Mouse (Mus musculus): ENCODE results near the gene Rnf151. TPM values are rescaled to one million over a fixed set of nuclear protein-coding genes. Genes with fewer than 3 reads are reported as not detected.

Gene Rnf151
- total RNA-seq (2015; ENCODE audit: low replicate concordance) (not detected in 2 replicates), total RNA-seq (2017; ENCODE audit: low replicate concordance) (not detected in 2 replicates)

- no peak for ATAC-seq (replicated peaks; ENCODE audit: low FRiP score, poor library complexity, severe bottlenecking)
Observed at GRCm38 (mm10) chr17:24717943-24718342, at the start of gene Rnf151, which contains the start of gene Rps2. Gene Rnf151 (minus strand): TSS chr17:24718063. Gene Rps2 (plus strand): TSS chr17:24718116.

- no peak for ATAC-seq (replicated peaks; ENCODE audit: low FRiP score, poor library complexity, severe bottlenecking)
Observed at GRCm38 (mm10) chr17:24766266-24766875, 48.5 kb upstream of the Rnf151 start.

DNA sequence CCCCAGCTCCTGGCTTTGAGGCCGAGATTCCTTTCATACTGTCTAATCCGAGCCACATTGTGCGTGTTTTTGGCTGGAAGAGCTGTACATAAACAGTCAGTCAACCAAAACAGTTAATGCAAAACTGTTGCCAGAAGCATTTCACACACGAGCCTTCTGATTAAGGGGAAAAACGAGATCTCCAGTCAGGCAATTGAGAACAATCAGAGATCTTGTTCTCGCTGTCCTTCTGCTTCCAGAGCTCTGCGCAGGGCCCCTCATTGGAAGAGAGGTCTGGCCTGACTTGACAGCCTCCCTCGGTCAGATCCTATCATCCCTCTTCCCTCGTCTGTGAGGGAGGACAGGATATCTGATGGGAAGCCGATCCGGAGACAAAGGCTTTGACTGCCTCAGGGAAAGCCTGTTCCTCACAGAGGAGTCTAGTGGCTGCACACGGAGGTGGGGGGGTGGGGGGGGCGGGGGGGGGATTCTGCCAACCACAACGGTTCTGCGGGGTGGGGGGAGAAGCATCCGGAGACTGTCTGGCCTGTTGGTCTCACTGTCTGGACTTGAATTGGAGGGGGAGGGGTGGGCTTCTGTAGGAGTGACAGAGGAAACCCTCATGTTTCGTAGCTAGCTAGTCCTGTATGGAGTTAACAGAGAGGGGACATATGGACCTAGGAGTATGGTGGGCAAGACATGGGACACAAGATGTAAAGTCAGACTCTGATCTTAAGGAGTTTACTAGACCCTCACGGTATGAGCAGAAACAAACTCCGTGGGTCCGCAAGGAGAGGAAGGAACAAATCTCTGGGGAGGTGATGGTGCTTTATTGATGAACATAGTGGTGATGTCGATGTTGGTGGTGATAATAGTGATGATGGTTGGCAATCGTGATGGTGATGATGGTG is 47.4 kb upstream of the Rnf151 start:
- no peak for ATAC-seq (replicated peaks; ENCODE audit: low FRiP score, poor library complexity, severe bottlenecking)

DNA sequence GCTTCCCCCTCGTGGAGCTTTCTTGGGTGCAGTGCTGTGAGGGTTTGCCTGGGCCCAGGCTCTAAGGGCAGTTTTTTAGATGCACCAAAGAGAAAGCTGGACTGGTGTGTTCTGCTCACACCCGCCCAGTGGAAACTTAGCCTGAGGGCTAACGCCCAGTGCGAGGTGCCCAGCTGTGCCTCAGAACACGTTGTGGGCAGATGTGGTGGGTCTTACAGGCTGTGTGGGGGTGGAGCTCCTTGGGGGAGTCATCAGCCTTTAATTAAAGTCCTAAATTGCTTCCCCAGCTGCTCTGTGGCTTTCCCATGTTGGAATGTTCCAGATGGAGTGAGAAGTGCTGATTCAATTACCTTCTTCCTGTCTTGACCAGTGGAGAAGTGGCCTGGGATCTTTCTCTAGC is 43.3 kb upstream of the Rnf151 start:
- no peak for ATAC-seq (replicated peaks; ENCODE audit: low FRiP score, poor library complexity, severe bottlenecking)

DNA sequence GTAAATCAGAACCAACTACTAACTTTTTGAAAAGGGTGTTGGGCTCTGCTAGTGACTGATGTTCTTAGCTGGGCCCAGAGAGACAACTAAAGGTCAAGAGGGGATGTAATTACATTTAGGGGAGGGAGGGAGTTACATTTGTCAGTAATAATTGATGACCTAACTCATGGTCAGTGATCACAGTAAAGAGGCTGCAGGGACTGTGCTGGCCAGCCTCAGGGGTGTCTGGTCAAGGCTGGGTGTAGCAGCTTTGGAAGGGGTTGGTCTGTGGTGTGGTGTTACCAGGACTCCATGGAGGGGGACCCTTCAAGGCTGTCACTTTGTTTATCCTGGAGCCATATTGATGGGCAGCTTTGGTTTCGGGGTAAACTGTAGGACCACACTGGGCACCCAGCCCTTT is 39.5 kb upstream of the Rnf151 start:
- no peak for ATAC-seq (replicated peaks; ENCODE audit: low FRiP score, poor library complexity, severe bottlenecking)

DNA sequence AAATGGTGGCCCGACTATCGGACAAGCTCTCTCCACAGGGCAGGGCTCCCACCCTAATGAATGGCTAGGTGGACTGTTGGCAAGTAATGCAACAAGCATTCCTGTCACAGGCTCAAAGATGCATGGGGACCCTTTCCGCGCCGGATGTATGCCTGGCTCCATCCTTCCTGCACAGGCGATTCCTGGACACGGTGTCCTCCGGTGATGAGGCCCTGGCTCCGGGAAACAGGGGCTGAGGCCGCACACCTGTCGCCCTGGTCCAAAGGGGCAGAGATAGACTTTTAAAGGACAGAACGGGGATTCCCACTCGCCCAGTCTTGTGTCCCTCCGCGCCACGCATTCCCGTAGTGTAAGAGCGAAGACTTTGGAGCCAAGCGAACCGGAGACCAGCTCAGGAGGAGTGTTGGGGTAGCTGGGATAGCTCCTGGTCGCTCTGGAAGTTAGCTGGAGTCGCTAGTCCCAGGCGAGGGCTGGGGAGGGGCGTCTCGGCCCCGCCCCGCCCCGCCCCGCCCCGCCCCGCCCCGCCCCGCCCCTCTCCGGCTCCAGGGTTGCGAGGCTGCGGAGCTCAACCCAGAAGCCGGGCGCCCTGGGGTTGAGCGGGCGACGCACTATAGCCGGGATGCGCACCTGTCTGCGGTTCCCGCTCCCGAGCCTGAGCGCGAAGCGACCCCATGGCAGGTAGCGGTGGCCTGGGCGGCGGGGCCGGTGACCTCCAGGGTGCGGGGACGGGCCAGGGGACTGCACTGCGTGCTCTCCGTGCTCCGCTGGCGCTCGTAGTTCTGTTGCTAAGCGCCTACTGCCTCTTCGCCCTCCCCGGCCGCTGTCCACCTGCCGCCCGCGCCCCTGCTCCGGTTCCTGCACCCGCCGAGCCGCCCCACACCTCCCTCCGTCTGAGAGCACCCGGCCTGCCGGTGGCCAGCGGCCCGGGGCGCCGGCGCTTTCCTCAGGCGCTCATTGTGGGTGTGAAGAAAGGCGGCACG is 34.8 kb upstream of the Rnf151 start, which contains the start of gene Hs3st6:
Gene Hs3st6, plus strand, starts transcription at position 574 of the 980 bp plus-strand sequence.
- ATAC-seq (replicated peaks; ENCODE audit: low FRiP score, poor library complexity, severe bottlenecking) = no peak

DNA sequence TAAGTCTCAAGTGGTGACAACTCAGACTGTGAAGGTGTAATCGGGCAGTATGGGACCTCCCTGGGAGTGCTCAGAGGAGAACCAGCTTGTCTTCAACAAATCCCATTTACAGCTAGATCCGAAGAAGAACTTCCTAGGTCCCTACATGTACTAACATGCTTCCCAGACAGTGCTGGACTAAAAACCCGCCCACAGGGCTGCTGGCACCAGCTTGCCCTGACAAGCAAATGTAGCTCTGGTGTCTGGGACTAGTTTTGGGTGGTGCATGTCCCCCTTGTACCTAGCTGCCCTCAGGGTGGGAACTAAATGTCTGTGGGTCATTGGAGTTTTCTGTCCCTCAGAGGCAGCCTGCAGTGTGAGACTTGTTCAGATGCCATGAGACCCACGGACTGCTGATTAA is 33.7 kb upstream of the Rnf151 start:
- no peak for ATAC-seq (replicated peaks; ENCODE audit: low FRiP score, poor library complexity, severe bottlenecking)

GRCm38 (mm10) chr17:24746986-24747385 is 29.1 kb upstream of the Rnf151 start:
- ATAC-seq (replicated peaks; ENCODE audit: low FRiP score, poor library complexity, severe bottlenecking) = no peak

GRCm38 (mm10) chr17:24745526-24746497 is 27.9 kb upstream of the Rnf151 start:
- peak; percentile 87 for ATAC-seq (replicated peaks; ENCODE audit: low FRiP score, poor library complexity, severe bottlenecking)

GRCm38 (mm10) chr17:24744381-24744780 is 26.5 kb upstream of the Rnf151 start:
- no peak for ATAC-seq (replicated peaks; ENCODE audit: low FRiP score, poor library complexity, severe bottlenecking)

DNA sequence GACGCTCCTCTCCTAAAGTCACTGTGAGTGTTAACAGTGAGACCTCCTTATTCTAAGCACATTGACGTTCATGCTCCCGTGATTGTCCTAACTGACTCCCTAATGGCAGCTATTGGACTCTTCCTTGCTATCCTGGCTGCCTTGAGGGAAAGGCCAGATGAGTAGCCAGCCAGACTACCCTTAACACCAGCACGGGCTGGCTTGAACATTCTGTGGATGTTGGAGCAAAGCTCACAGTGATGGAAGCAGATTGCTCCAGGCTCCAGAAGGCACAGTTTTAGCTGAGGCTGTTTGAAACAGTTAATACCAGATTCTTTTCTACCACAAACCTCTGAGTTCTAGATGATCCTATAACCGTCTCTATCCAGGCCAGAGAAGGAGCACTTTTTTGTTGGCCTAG is 26.0 kb upstream of the Rnf151 start:
- ATAC-seq (replicated peaks; ENCODE audit: low FRiP score, poor library complexity, severe bottlenecking) = no peak

DNA sequence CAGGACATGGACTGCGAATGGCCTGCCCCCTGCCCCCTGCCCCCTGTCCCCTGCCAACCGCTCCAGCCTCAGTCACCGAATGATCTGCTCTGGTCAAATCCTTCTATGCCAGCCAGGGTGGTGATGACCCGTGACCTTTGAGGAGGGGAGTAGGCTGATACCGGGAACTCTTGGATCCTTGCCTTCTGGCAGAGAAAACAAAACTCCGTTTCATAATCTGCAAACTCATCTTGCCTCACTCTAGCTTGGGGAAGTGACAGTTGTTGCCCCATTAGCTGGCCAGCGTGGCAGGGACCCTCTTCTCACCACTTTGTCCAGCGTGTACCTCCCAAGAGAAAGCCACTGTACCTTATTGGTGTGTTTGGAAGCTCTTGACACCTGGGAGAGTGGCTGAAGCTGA is 24.4 kb upstream of the Rnf151 start:
- no peak for ATAC-seq (replicated peaks; ENCODE audit: low FRiP score, poor library complexity, severe bottlenecking)

DNA sequence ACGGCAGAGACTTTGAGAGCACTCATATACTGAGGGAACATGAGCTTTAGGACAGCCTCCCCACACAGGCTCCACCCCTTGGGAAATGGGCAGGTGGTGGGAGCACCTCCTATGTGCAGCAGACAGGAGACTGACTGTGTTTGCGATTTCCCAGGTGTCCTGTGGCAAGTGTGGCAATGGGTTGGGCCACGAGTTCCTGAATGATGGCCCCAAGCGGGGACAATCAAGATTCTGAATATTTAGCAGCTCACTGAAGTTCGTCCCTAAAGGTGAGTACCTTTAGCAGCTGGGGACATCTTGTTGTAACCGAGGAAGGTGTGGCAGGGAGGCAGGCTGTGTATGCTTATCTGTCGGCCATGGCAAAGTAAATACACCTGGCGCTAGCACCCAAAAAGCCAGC is 22.1 kb upstream of the Rnf151 start:
- no peak for ATAC-seq (replicated peaks; ENCODE audit: low FRiP score, poor library complexity, severe bottlenecking)

- ATAC-seq (replicated peaks; ENCODE audit: low FRiP score, poor library complexity, severe bottlenecking) = no peak
Observed at GRCm38 (mm10) chr17:24738238-24738637, 20.4 kb upstream of the Rnf151 start.

DNA sequence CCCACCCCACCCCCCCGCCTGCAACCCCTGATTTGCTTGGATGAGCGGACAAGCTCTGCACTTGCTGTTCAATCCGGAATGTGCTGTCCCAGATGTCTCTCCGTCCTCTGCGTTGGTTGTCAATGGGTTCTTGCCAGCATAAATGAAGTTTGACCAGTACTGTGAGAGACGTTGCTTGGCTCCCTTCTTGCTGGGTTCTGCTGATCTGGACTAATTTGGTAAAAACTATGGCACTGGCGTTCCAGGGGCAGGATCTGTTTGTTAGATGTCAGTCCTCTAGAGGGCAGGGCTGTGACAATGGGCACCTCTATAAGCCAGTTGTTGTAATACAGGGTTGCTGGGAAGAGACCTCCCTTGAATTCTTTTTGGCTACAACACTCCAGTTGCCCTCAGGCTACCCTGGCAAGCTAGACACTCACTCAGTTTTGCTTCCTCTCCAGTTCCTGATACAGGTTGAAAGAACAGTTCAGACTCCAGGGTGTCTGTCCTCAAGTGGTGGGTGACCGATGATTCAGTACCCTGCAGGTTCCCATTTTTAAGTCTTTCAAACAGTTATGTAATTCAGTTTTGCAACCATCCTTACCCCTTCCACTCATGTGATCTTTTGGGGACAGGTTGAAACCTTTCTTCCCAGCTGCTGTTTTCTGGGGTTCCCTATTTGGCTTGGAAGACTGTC is 19.4 kb upstream of the Rnf151 start:
- ATAC-seq (replicated peaks; ENCODE audit: low FRiP score, poor library complexity, severe bottlenecking) = no peak

DNA sequence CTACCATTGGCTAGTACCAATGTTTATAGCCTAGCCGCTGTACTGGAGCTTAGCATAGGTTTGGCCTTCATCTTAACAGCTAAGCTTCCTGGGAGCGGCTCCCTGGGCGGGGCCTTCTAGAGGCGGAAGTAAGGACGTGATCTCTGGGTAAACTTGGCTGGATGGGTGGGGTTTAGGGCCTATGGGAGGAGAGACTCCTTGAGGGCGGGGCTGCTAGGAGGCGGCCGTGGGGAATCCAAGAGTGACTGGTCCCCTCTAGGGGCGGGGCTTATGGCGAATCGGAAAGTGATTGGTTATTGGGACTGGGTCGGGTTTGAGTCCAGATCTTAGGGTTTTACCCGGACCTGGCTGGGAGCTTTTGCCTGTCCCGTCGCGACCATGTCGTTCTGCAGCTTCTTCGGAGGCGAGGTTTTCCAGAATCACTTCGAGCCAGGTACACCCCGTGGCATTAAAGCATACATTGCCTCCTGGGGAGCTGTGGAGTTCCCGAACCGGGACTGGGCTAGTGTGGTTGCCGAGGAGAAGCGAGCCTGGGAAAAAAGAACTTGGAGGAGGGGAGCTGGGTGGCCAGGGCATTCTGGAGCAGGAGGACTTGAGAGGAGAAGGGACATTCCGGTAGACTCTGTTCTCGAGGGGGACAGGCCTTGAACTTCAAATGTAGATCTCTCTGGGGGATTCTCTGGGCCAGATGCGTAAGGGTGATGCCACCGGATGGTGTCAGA is 18.6 kb upstream of the Rnf151 start, which contains the start of gene Msrb1:
Gene Msrb1, plus strand, starts transcription at position 313 of the 722 bp plus-strand sequence.
- peak; percentile 95 for ATAC-seq (replicated peaks; ENCODE audit: low FRiP score, poor library complexity, severe bottlenecking)

DNA sequence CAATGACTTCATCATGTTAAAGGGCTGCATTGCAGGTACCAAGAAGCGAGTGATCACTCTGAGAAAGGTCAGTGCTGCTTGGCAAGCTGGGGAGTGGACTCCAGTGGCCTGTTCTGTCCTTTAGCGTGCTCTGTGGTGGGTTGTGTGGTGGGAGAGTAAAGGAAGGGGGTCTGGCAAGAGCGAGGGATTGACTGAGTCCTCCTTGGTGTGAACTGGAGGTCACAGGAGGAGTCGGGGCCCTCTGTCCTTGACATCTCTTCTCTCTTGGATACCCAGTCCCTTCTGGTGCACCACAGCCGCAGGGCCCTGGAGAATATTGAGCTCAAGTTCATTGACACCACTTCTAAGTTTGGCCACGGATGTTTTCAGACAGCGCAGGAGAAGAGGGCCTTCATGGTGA is 17.6 kb upstream of the Rnf151 start:
- ATAC-seq (replicated peaks; ENCODE audit: low FRiP score, poor library complexity, severe bottlenecking) = no peak
